In genomic region chr15:100307438-100308096, GRCm38 (mm10) we compare ENCODE assay signal across 1 mouse cellular context.
TF ChIP-seq lines count a peak whose summit lies in the region.

No protein-coding gene starts in this region.

TF ChIP-seq in MEL, 35 proteins besides CTCF, POLR2A, EP300 and RAD21:
- TF ChIP-seq SMC3 (IDR thresholded peaks at IDR 0.05; ENCODE audit: low read depth, low read length), result peak; percentile 36
- 0 out of 2 replicates have a peak, but pooled peaks have one; percentile 16 for TF ChIP-seq ETS1 (IDR thresholded peaks at IDR 0.05; ENCODE audit: low read depth, low read length)
